Mouse (Mus musculus) v-Abl transformed pro-B cells (cell line): ENCODE data around the gene Mat2a.
"Not testable (repeated sequence)": the region's sequence is repeated elsewhere in the genome, so short reads cannot be mapped to it uniquely, and the experiment has no call there.

ENCODE experiments used
- in situ Hi-C, 2 experiments: fragments of 400-800 bp; cut with MboI; formaldehyde crosslinking; loops; one replicate each; pipeline ENCODE4 v1.15.1; 2025; ENCODE audit not compliant: unreplicated experiment in 2 of 2

Mat2a gene

GRCm38 (mm10) chr6:72456567-72456966 is 17.2 kb upstream of the Mat2a start:
- in situ Hi-C loops = no loop called here

GRCm38 (mm10) chr6:72454833-72455373 is 15.5 kb upstream of the Mat2a start:
- in situ Hi-C loops = no loop called here

GRCm38 (mm10) chr6:72454072-72454746 is 14.9 kb upstream of the Mat2a start:
- in situ Hi-C loops = no loop called here

GRCm38 (mm10) chr6:72453578-72453977 is 14.2 kb upstream of the Mat2a start:
- in situ Hi-C loops = no loop called here

- in situ Hi-C loops = no loop called here
Measured at GRCm38 (mm10) chr6:72452329-72452728, 13.0 kb upstream of the Mat2a start.

- in situ Hi-C loops = not testable (repeated sequence)
Measured at GRCm38 (mm10) chr6:72451778-72452177, 12.4 kb upstream of the Mat2a start.

GRCm38 (mm10) chr6:72447487-72447886 is 8.1 kb upstream of the Mat2a start:
- in situ Hi-C loops = no loop called here

GRCm38 (mm10) chr6:72445011-72445410 is 5.7 kb upstream of the Mat2a start:
- in situ Hi-C loops = no loop called here

- in situ Hi-C loops = no loop called here
Measured at GRCm38 (mm10) chr6:72442921-72443604, 3.7 kb upstream of the Mat2a start.

GRCm38 (mm10) chr6:72440186-72440990 is 1.0 kb upstream of the Mat2a start:
- in situ Hi-C loops = no loop called here

- in situ Hi-C loops = no loop called here
Measured at GRCm38 (mm10) chr6:72438862-72439354, 450 bp downstream of the Mat2a start.

GRCm38 (mm10) chr6:72438226-72438625 is 1.1 kb downstream of the Mat2a start:
- in situ Hi-C loops = no loop called here

GRCm38 (mm10) chr6:72432153-72432552 is 7.2 kb downstream of the Mat2a start:
- in situ Hi-C loops = no loop called here

- in situ Hi-C loops = no loop called here
Measured at GRCm38 (mm10) chr6:72430989-72431921, 8.1 kb downstream of the Mat2a start.

- in situ Hi-C loops = loop anchor here (5.0 kb wide), 2 partner anchors 108 to 138 kb away; no protein-coding TSS in a partner anchor
Measured at GRCm38 (mm10) chr6:72429061-72429842, 10.1 kb downstream of the Mat2a start.

- in situ Hi-C loops = loop anchor here (5.0 kb wide), 2 partner anchors 109 to 139 kb away; no protein-coding TSS in a partner anchor
Measured at GRCm38 (mm10) chr6:72428036-72428435, 11.3 kb downstream of the Mat2a start.

- in situ Hi-C loops = loop anchor here (5.0 kb wide), 2 partner anchors 112 to 142 kb away; no protein-coding TSS in a partner anchor
Measured at GRCm38 (mm10) chr6:72425646-72426045, 13.7 kb downstream of the Mat2a start.

GRCm38 (mm10) chr6:72420901-72421300 is 18.5 kb downstream of the Mat2a start:
- in situ Hi-C loops = no loop called here

GRCm38 (mm10) chr6:72419806-72420205 is 19.6 kb downstream of the Mat2a start:
- in situ Hi-C loops = no loop called here
